Mouse (Mus musculus) kidney, adult 2 months (tissue): ENCODE results near the gene Pgghg.

Experiments used
- CTCF ChIP-seq: fragments of 200-500 bp; conservative IDR thresholded peaks from 2 replicates; pipeline ENCODE4 v1.5.1; 2011; ENCODE audit warnings: low read depth, mild to moderate bottlenecking, control low read depth, low read length, moderate library complexity, mixed read lengths; ENCODE audit not compliant: insufficient read depth, insufficient read length
- POLR2A ChIP-seq: fragments of 200-500 bp; IDR thresholded peaks from one replicate; pipeline ENCODE4 v1.6.1; 2011; ENCODE audit warnings: low read depth, low read length, control low read depth

- TF ChIP-seq CTCF (no peak), POLR2A (no peak)
Measured at GRCm38 (mm10) chr7:140990185-140990584, 49.0 kb downstream of the Pgghg start.
